Mouse (Mus musculus) heart, postnatal 0 days (tissue): ENCODE measurements around the gene Csnk2a2. TPM values are rescaled to one million over a fixed set of nuclear protein-coding genes. Genes with fewer than 3 reads are reported as not detected.

Source experiments
- ATAC-seq: fragments of 200-750 bp; cut with Nextera tagmentation; 2 replicates; pipeline ENCODE4 v1.8.0; 2017; ENCODE audit warnings: low read depth, moderate number of reproducible peaks, moderate library complexity; ENCODE audit not compliant: insufficient read depth
- DNase-seq: peaks from one replicate; pipeline ENCODE4 v3.0.0-alpha.2; 2016; ENCODE audit warnings: low spot score
- H3K27ac ChIP-seq: fragments of 300-500 bp; sonication (generic); 2 replicates; pipeline ENCODE4 v1.5.1; 2014; ENCODE audit warnings: low read depth, mild to moderate bottlenecking
- H3K27me3 ChIP-seq: fragments of 300-500 bp; sonication (generic); 2 replicates; pipeline ENCODE4 v1.6.1; 2014; ENCODE audit warnings: low read length, mixed read lengths; ENCODE audit not compliant: control insufficient read depth, insufficient read depth
- H3K36me3 ChIP-seq: fragments of 300-500 bp; sonication (generic); replicated peaks from 2 replicates; pipeline ENCODE4 v1.6.1; 2014; ENCODE audit warnings: low read length, mixed read lengths; ENCODE audit not compliant: control insufficient read depth, insufficient read depth
- H3K4me1 ChIP-seq: fragments of 300-500 bp; sonication (generic); 2 replicates; pipeline ENCODE4 v1.6.1; 2014; ENCODE audit warnings: antibody characterized with exemption; ENCODE audit not compliant: control insufficient read depth, insufficient read depth
- H3K4me2 ChIP-seq: fragments of 300-500 bp; sonication (generic); 2 replicates; pipeline ENCODE4 v1.6.1; 2014; ENCODE audit warnings: low read depth, mild to moderate bottlenecking, low read length, moderate library complexity
- H3K4me3 ChIP-seq: fragments of 300-500 bp; sonication (generic); 2 replicates; pipeline ENCODE4 v1.5.1; 2014; ENCODE audit warnings: low read depth, low read length
- H3K9ac ChIP-seq: fragments of 300-500 bp; sonication (generic); replicated peaks from 2 replicates; pipeline ENCODE4 v1.6.1; 2014; ENCODE audit warnings: low read depth, low read length, mixed read lengths
- H3K9me3 ChIP-seq: fragments of 300-500 bp; sonication (generic); replicated peaks from 2 replicates; pipeline ENCODE4 v1.6.1; 2016; ENCODE audit warnings: low read length; ENCODE audit not compliant: control insufficient read depth
- CTCF ChIP-seq: IDR thresholded peaks from 2 replicates; pipeline ENCODE4 v1.5.1; 2016; ENCODE audit warnings: antibody characterized with exemption, control low read depth, low read depth
- EP300 ChIP-seq: IDR thresholded peaks from 2 replicates; pipeline ENCODE4 v1.6.1; 2016; ENCODE audit warnings: antibody characterized with exemption, low read depth
- WGBS: fragments of 180-500 bp; shearing (Covaris S2); extraction: QIAGEN DNeasy Blood & Tissue Kit; methylation state at CpG from one replicate; pipeline ENCODE4 v1.1.7; 2014; 5-methylcytosine and 5-hydroxymethylcytosine counted together
- polyA plus RNA-seq: library from polyadenylated mRNA; unstranded; fragments of >200 nt; fragmentation: Nextera tagmentation; extraction: Ambion mirVana; gene quantifications from 2 replicates; pipeline ENCODE4 v1.2.1, GENCODE M21; 2015
- total RNA-seq: library from RNA; depleted of rRNA; stranded (reverse); fragments of >200 nt; gene quantifications from 2 replicates; pipeline ENCODE4 v1.2.3, GENCODE M21; 2014; ENCODE audit warnings: low replicate concordance; rRNA removed

The Csnk2a2 gene
- total and polyA plus RNA-seq, 2 experiments from 2014 or later: 6.2 to 27.6 TPM

- H3K9ac ChIP-seq: no peak overlapping the region
- no peak overlapping the region for H3K27ac ChIP-seq
- no peak overlapping the region for H3K4me2 ChIP-seq
- no peaks in the 10 kb centered on the region for H3K27me3 ChIP-seq
- H3K36me3 ChIP-seq: no peaks in the 10 kb centered on the region
- H3K9me3 ChIP-seq: no peaks in the 10 kb centered on the region
- peak; percentile 49; the same call in 1 of the 2 replicates for ATAC-seq
- peaks cover 7% of the 10 kb centered on the region; the same call in 1 of the 2 replicates for H3K4me1 ChIP-seq
- H3K4me3 ChIP-seq: no peak overlapping the region
- no peak for DNase-seq
- TF ChIP-seq EP300 (no peak), CTCF (no peak)
- 42% methylated on average over 10 of the region's 10 CpGs for WGBS
Measured at GRCm38 (mm10) chr8:95411309-95411972, 78.4 kb downstream of the Csnk2a2 start.

GRCm38 (mm10) chr8:95409518-95409917 lies 80.3 kb downstream of the Csnk2a2 start:
- TF ChIP-seq EP300: no peak
- Histone ChIP-seq H3K27ac (no peak overlapping the region), H3K9me3 (no peaks in the 10 kb centered on the region), H3K4me2 (no peak overlapping the region), H3K4me1 (peaks cover 7% of the 10 kb centered on the region; the same call in 1 of the 2 replicates), H3K27me3 (no peaks in the 10 kb centered on the region), H3K36me3 (no peaks in the 10 kb centered on the region), H3K9ac (no peak overlapping the region), H3K4me3 (no peak overlapping the region)
- ATAC-seq (peak; percentile 55), DNase-seq (no peak)
- 52% methylated on average over 5 of the region's 5 CpGs for WGBS

- whole genome bisulfite sequencing: 79% methylated on average over 7 of the region's 7 CpGs
- ATAC-seq: no peak
- no peak for TF ChIP-seq EP300
- TF ChIP-seq CTCF: no peak
Measured at GRCm38 (mm10) chr8:95401091-95401490, 88.7 kb downstream of the Csnk2a2 start.

GRCm38 (mm10) chr8:95399131-95399530 lies 90.7 kb downstream of the Csnk2a2 start:
- peaks cover 28% of the 10 kb centered on the region for H3K4me1 ChIP-seq
- H3K9me3 ChIP-seq: 0 out of 2 replicates have a peak, but pooled peaks cover 4% of the 10 kb centered on the region
- no peaks in the 10 kb centered on the region for H3K36me3 ChIP-seq
- DNase-seq: no peak
- H3K4me3 ChIP-seq: no peak overlapping the region
- H3K27ac ChIP-seq: no peak overlapping the region
- H3K9ac ChIP-seq: no peak overlapping the region
- no peaks in the 10 kb centered on the region for H3K27me3 ChIP-seq
- TF ChIP-seq CTCF (no peak), EP300 (no peak)
- ATAC-seq: no peak
- no peak overlapping the region for H3K4me2 ChIP-seq
- 89% methylated on average over 9 of the region's 9 CpGs for WGBS

More at GRCm38 (mm10) chr8:95401091-95401490, 88.7 kb downstream of the Csnk2a2 start:
- peaks cover 15% of the 10 kb centered on the region for H3K4me1 ChIP-seq
- no peak overlapping the region for H3K27ac ChIP-seq
- no peaks in the 10 kb centered on the region for H3K27me3 ChIP-seq
- H3K9me3 ChIP-seq: 0 out of 2 replicates have a peak, but pooled peaks cover 4% of the 10 kb centered on the region
- H3K9ac ChIP-seq: no peak overlapping the region
- no peak overlapping the region for H3K4me2 ChIP-seq
- DNase-seq: no peak
- H3K4me3 ChIP-seq: no peak overlapping the region
- H3K36me3 ChIP-seq: no peaks in the 10 kb centered on the region

GRCm38 (mm10) chr8:95397201-95397600 lies 92.6 kb downstream of the Csnk2a2 start:
- Histone ChIP-seq H3K4me1 (peaks cover 28% of the 10 kb centered on the region), H3K27me3 (no peaks in the 10 kb centered on the region), H3K9me3 (no peaks in the 10 kb centered on the region), H3K27ac (peak overlapping the region; percentile 62), H3K4me3 (no peak overlapping the region), H3K36me3 (no peaks in the 10 kb centered on the region), H3K9ac (no peak overlapping the region), H3K4me2 (no peak overlapping the region)
- TF ChIP-seq CTCF (no peak), EP300 (no peak)
- no peak for ATAC-seq
- DNase-seq: no peak
- WGBS: 35% methylated on average over 5 of the region's 5 CpGs

GRCm38 (mm10) chr8:95396752-95397151 lies 93.1 kb downstream of the Csnk2a2 start:
- TF ChIP-seq EP300: no peak
- TF ChIP-seq CTCF: no peak
- no peaks in the 10 kb centered on the region for H3K36me3 ChIP-seq
- no peak overlapping the region for H3K9ac ChIP-seq
- 36% methylated on average over 11 of the region's 11 CpGs for WGBS
- DNase-seq (no peak), ATAC-seq (no peak)
- no peak overlapping the region for H3K4me2 ChIP-seq
- peaks cover 28% of the 10 kb centered on the region for H3K4me1 ChIP-seq
- no peak overlapping the region for H3K4me3 ChIP-seq
- no peaks in the 10 kb centered on the region for H3K27me3 ChIP-seq
- H3K27ac ChIP-seq: peak overlapping the region; percentile 62
- H3K9me3 ChIP-seq: no peaks in the 10 kb centered on the region

Other genes with a start within 250 kb of the Csnk2a2 start
- not detected in 2 replicates for gene Cngb1, start 183.5 kb downstream of the Csnk2a2 start, total RNA-seq
- 1.1 and 1.4 TPM in 2 replicates for gene Cngb1, start 183.5 kb downstream of the Csnk2a2 start, polyA plus RNA-seq
- not detected in 2 replicates for gene Tepp, start 179.5 kb downstream of the Csnk2a2 start, total RNA-seq
- gene Tepp, start 179.5 kb downstream of the Csnk2a2 start, polyA plus RNA-seq: not detected in 2 replicates
- 7.0 and 7.8 TPM in 2 replicates for gene Zfp319, start 158.1 kb downstream of the Csnk2a2 start, total RNA-seq
- 3.0 and 3.6 TPM in 2 replicates for gene Zfp319, start 158.1 kb downstream of the Csnk2a2 start, polyA plus RNA-seq
- 37.3 and 49.0 TPM in 2 replicates for gene Usb1, start 157.8 kb downstream of the Csnk2a2 start, total RNA-seq
- gene Usb1, start 157.8 kb downstream of the Csnk2a2 start, polyA plus RNA-seq: 28.8 and 29.6 TPM in 2 replicates
- 132 and 171 TPM in 2 replicates for gene Mmp15, start 137.8 kb downstream of the Csnk2a2 start, total RNA-seq
- gene Mmp15, start 137.8 kb downstream of the Csnk2a2 start, polyA plus RNA-seq: 30.1 and 32.9 TPM in 2 replicates
- 93.8 and 97.2 TPM in 2 replicates for gene Cfap20, start 55.2 kb downstream of the Csnk2a2 start, total RNA-seq
- gene Cfap20, start 55.2 kb downstream of the Csnk2a2 start, polyA plus RNA-seq: 112 and 115 TPM in 2 replicates
- gene Ccdc113, start 44.0 kb upstream of the Csnk2a2 start, total RNA-seq: 0.34 and 2.0 TPM in 2 replicates
- 1.6 TPM in 2 replicates for gene Ccdc113, start 44.0 kb upstream of the Csnk2a2 start, polyA plus RNA-seq
- not detected in 2 replicates for gene Prss54, start 86.3 kb upstream of the Csnk2a2 start, total RNA-seq
- gene Prss54, start 86.3 kb upstream of the Csnk2a2 start, polyA plus RNA-seq: not detected in 2 replicates
- gene Gins3, start 143.4 kb upstream of the Csnk2a2 start, total RNA-seq: 3.9 and 4.1 TPM in 2 replicates
- 4.4 and 5.2 TPM in 2 replicates for gene Gins3, start 143.4 kb upstream of the Csnk2a2 start, polyA plus RNA-seq
- 563 and 621 TPM in 2 replicates for gene Ndrg4, start 186.9 kb upstream of the Csnk2a2 start, total RNA-seq
- gene Ndrg4, start 186.9 kb upstream of the Csnk2a2 start, polyA plus RNA-seq: 382 and 425 TPM in 2 replicates
- 13.7 and 20.2 TPM in 2 replicates for gene Setd6, start 225.8 kb upstream of the Csnk2a2 start, total RNA-seq
- gene Setd6, start 225.8 kb upstream of the Csnk2a2 start, polyA plus RNA-seq: 10.7 and 12.8 TPM in 2 replicates